Mouse (Mus musculus) heart, embryonic 10.5 days (tissue): ENCODE data around the gene Ccdc163. TPM values are rescaled to one million over a fixed set of nuclear protein-coding genes. Genes with fewer than 3 reads are reported as not detected.
A peak's percentile ranks its signal among the peaks of the same experiment; 100 is the strongest.

Experiments
- DNase-seq: peaks from one replicate; pipeline ENCODE4 v3.0.0-alpha.2; 2017; ENCODE audit warnings: low spot score
- H3K27ac ChIP-seq: fragments of 300-500 bp; sonication (generic); 2 replicates; pipeline ENCODE4 v1.5.1; 2016; ENCODE audit warnings: mild to moderate bottlenecking
- H3K27me3 ChIP-seq: fragments of 300-500 bp; sonication (generic); 2 replicates; pipeline ENCODE4 v1.6.1; 2016; ENCODE audit warnings: mild to moderate bottlenecking; ENCODE audit not compliant: poor library complexity, insufficient read depth, severe bottlenecking
- H3K36me3 ChIP-seq: fragments of 300-500 bp; sonication (generic); 2 replicates; pipeline ENCODE4 v1.6.1; 2016; ENCODE audit warnings: mild to moderate bottlenecking, moderate library complexity
- H3K4me1 ChIP-seq: fragments of 300-500 bp; sonication (generic); 2 replicates; pipeline ENCODE4 v1.6.1; 2016; ENCODE audit warnings: mild to moderate bottlenecking
- H3K4me3 ChIP-seq: fragments of 300-500 bp; sonication (generic); 2 replicates; pipeline ENCODE4 v1.5.1; 2016; ENCODE audit warnings: mild to moderate bottlenecking, moderate library complexity
- H3K9me3 ChIP-seq: fragments of 300-500 bp; sonication (generic); 2 replicates; pipeline ENCODE4 v1.6.1; 2016; ENCODE audit warnings: mild to moderate bottlenecking, moderate library complexity
- WGBS: fragments of 180-500 bp; shearing (Covaris S2); methylation state at CpG from one replicate; pipeline ENCODE4 v1.1.7; 2016; 5-methylcytosine and 5-hydroxymethylcytosine counted together
- polyA plus RNA-seq: library from polyadenylated mRNA; unstranded; fragments of >200 nt; fragmentation: Nextera tagmentation; extraction: Ambion mirVana; gene quantifications from 2 replicates; pipeline ENCODE4 v1.2.1, GENCODE M21; 2016

The Ccdc163 gene
- polyA plus RNA-seq, 1 experiment from 2014 or later: 23.2 TPM

GRCm38 (mm10) chr4:116710154-116710553 is 1.8 kb downstream of the Ccdc163 start:
- no peak for DNase-seq
- Histone ChIP-seq H3K36me3 (peaks cover 11% of the 10 kb centered on the region), H3K27me3 (no peaks in the 10 kb centered on the region), H3K4me1 (peaks cover 18% of the 10 kb centered on the region), H3K9me3 (no peaks in the 10 kb centered on the region), H3K27ac (no peak overlapping the region), H3K4me3 (no peak overlapping the region)
- 92% methylated on average over 2 of the region's 2 CpGs for WGBS

GRCm38 (mm10) chr4:116712536-116712935 is 4.2 kb downstream of the Ccdc163 start:
- Histone ChIP-seq H3K4me1 (peaks cover 13% of the 10 kb centered on the region), H3K9me3 (no peaks in the 10 kb centered on the region), H3K36me3 (peaks cover 21% of the 10 kb centered on the region), H3K27ac (no peak overlapping the region), H3K4me3 (no peak overlapping the region), H3K27me3 (no peaks in the 10 kb centered on the region)
- 82% methylated on average over 1 of the region's 1 CpGs for WGBS
- DNase-seq: no peak

DNA sequence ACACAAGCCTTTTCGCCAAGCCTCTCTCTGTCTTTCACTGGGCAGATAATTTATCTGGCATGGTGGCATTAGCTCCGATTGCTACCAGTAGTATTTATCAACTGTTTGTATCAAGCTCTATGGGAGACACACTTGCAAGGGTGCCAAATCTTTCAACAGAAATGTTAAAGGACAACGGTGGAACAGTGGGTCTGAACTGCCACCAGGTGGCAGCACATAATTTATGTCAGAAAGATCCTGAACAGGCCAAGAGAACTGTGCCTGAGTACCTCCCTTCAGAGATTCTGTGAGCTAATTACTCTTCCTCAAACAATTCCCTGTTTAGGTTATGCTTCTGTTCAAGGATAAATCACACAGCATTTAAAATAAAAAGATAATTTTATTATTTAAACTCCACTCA is 11.1 kb downstream of the Ccdc163 start:
- Histone ChIP-seq H3K9me3 (no peaks in the 10 kb centered on the region), H3K27ac (no peak overlapping the region), H3K36me3 (peaks cover 17% of the 10 kb centered on the region), H3K4me1 (peaks cover 13% of the 10 kb centered on the region), H3K4me3 (no peak overlapping the region), H3K27me3 (no peaks in the 10 kb centered on the region)
- WGBS: 16% methylated on average over 3 of the region's 3 CpGs
- no peak for DNase-seq

DNA sequence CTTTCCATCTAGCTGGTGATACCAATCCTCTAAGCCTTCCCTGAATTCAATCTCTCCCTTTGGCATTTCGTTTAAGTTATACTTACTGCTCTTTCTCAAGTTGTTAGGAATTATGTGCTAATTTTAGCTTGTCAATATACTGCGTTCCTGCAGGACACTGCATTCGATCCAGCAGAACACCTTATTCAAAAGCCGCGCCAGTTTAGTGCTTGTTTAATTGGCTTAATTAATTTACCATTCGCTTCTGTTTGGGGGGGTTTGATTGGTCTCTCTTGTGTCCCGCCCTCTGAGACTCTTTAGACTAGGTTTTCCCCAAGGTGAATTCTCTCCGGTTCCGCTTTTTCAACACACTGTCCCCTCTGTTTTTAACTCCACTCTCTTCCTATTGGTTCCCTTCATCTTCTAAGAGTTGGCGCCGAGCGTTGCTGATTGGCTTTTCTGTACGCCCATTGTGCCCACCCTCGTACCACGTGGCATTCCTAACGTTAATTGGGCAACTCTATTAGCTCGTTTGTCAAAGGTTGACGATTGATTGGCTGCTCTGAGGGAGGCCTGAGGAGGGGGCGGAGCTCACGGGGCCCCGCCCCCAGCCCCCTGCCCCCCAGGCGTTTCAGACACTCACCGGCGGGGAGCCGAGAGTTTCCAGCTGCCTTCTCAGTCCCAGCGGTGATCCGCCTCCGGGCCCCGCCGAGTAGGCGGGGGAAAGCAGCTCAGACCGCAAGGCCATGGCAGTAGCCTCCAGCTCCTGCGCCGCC is 12.2 kb downstream of the Ccdc163 start, which contains the start of gene Tesk2:
Gene Tesk2 (plus strand): TSS at position 606 of the 755 bp plus-strand sequence.
- Histone ChIP-seq H3K36me3 (peaks cover 8% of the 10 kb centered on the region; the same call in 1 of the 2 replicates), H3K9me3 (no peaks in the 10 kb centered on the region), H3K4me1 (peaks cover 13% of the 10 kb centered on the region), H3K27me3 (no peaks in the 10 kb centered on the region), H3K4me3 (peak within 1 kb of the TSS; percentile 92), H3K27ac (peak within 1 kb of the TSS; percentile 91)
- peak; percentile 99 for DNase-seq
- under 1% methylated on average over 33 of the region's 34 CpGs for WGBS

- Histone ChIP-seq H3K9me3 (no peaks in the 10 kb centered on the region), H3K36me3 (peaks cover 1% of the 10 kb centered on the region; the same call in 1 of the 2 replicates), H3K4me1 (peaks cover 13% of the 10 kb centered on the region), H3K27me3 (no peaks in the 10 kb centered on the region), H3K27ac (peak overlapping the region; percentile 91), H3K4me3 (peak overlapping the region; percentile 92)
- DNase-seq: no peak
- 0% methylated on average over 29 of the region's 29 CpGs for WGBS
Measured at GRCm38 (mm10) chr4:116721098-116721628, 12.9 kb downstream of the Ccdc163 start.

GRCm38 (mm10) chr4:116722230-116722629 is 13.9 kb downstream of the Ccdc163 start:
- DNase-seq: no peak
- Histone ChIP-seq H3K9me3 (no peaks in the 10 kb centered on the region), H3K4me3 (peak overlapping the region; percentile 92), H3K36me3 (no peaks in the 10 kb centered on the region), H3K27me3 (no peaks in the 10 kb centered on the region), H3K4me1 (peaks cover 13% of the 10 kb centered on the region), H3K27ac (no peak overlapping the region)
- WGBS: 24% methylated on average over 7 of the region's 7 CpGs

GRCm38 (mm10) chr4:116725444-116725843 is 17.1 kb downstream of the Ccdc163 start:
- no peaks in the 10 kb centered on the region for H3K9me3 ChIP-seq
- no peaks in the 10 kb centered on the region for H3K36me3 ChIP-seq
- no peaks in the 10 kb centered on the region for H3K27me3 ChIP-seq
- WGBS: 73% methylated on average over 5 of the region's 5 CpGs
- H3K27ac ChIP-seq: no peak overlapping the region
- DNase-seq: no peak
- H3K4me3 ChIP-seq: no peak overlapping the region
- peaks cover 10% of the 10 kb centered on the region for H3K4me1 ChIP-seq

DNA sequence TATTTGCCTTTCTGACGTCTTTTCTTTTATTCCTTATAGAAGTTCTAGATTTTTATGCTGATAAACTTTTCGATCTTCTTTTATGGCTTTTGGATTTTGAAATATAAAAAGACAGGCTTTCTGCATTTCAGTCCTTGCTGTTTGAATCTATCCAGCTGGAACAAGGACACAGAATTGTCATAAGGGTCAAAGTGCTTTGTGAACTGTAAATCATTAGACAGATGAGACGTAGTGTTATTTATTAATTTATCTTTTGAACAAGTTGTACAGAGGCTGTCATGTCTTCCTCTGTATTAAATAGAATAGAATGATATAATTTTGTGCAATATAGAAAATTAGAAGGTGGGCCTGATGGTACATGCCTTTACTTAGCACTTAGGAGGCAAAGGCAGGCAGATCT is 19.1 kb downstream of the Ccdc163 start:
- no peak for DNase-seq
- no peaks in the 10 kb centered on the region for H3K9me3 ChIP-seq
- no peaks in the 10 kb centered on the region for H3K27me3 ChIP-seq
- H3K4me3 ChIP-seq: no peak overlapping the region
- WGBS: 78% methylated on average over 3 of the region's 3 CpGs
- no peaks in the 10 kb centered on the region for H3K36me3 ChIP-seq
- H3K4me1 ChIP-seq: peaks cover 7% of the 10 kb centered on the region
- no peak overlapping the region for H3K27ac ChIP-seq

GRCm38 (mm10) chr4:116729532-116729931 is 21.2 kb downstream of the Ccdc163 start:
- WGBS: 89% methylated on average over 3 of the region's 3 CpGs
- Histone ChIP-seq H3K27ac (no peak overlapping the region), H3K4me3 (no peak overlapping the region), H3K4me1 (peaks cover 6% of the 10 kb centered on the region; the same call in 1 of the 2 replicates), H3K9me3 (no peaks in the 10 kb centered on the region), H3K36me3 (no peaks in the 10 kb centered on the region), H3K27me3 (no peaks in the 10 kb centered on the region)
- no peak for DNase-seq

DNA sequence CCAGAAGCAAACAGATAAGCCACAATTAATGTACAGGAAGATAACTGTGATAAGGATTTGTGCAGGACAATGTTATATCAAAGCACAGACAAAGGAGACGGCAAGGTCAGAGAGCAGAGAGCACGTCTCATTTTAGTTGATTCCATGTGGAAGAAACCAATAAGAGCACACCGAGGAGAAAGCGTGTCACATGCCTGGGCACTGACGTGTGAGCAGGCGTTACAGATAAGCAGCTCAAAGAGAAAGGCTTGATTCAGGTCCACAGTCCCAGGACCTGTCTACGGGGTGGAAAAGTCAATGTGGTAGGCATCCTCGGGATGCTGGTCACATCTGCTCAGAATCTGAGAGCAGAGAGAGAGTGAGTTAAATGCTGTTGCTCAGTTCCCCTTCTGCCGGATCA is 22.8 kb downstream of the Ccdc163 start:
- Histone ChIP-seq H3K27ac (no peak overlapping the region), H3K4me1 (peaks cover 6% of the 10 kb centered on the region; the same call in 1 of the 2 replicates), H3K27me3 (no peaks in the 10 kb centered on the region), H3K36me3 (no peaks in the 10 kb centered on the region), H3K4me3 (no peak overlapping the region), H3K9me3 (no peaks in the 10 kb centered on the region)
- 49% methylated on average over 9 of the region's 9 CpGs for WGBS
- DNase-seq: no peak

DNA sequence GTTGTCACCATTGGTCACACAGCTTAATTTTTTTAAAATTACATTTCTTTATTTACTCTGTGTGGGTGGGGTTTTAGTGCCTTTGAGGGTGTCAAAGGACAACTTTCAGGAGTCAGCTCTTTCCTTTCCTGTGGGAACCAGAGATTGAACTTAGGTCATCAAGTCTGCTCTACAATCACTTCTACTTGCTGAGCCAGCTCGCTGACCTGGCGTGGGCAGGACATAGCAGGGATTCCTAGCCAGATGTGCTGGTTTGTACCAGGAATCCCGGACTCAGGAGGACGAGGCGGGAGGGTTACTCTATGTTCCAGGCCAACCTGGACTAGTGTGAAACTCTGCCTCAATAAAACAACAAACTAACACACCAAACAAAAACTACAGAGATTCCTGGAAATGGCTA is 24.0 kb downstream of the Ccdc163 start:
- H3K9me3 ChIP-seq: no peaks in the 10 kb centered on the region
- H3K4me3 ChIP-seq: no peak overlapping the region
- H3K27ac ChIP-seq: no peak overlapping the region
- no peaks in the 10 kb centered on the region for H3K36me3 ChIP-seq
- H3K27me3 ChIP-seq: no peaks in the 10 kb centered on the region
- H3K4me1 ChIP-seq: peaks cover 6% of the 10 kb centered on the region; the same call in 1 of the 2 replicates
- DNase-seq: no peak
- WGBS: 77% methylated on average over 5 of the region's 5 CpGs

DNA sequence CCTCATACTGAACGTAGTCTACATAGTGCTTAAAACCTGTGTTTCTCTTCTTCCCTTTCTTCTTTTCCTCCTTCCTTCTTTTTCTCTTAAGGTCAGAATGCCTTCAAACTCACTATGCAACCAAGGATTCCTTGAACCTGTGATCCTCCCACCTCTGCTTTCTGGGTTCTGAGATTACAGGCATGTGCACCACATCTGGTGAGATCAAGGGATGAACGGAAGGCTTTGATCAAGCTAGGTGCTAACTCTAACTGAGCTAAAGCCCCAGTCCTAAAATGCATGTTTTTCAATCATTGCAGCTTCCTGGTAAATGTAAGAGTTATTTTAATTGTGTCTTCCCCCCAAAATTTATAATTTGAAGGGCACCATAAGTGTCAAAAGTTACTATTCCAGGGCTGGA is 26.7 kb downstream of the Ccdc163 start:
- H3K27ac ChIP-seq: no peak overlapping the region
- H3K9me3 ChIP-seq: no peaks in the 10 kb centered on the region
- no peak overlapping the region for H3K4me3 ChIP-seq
- H3K27me3 ChIP-seq: no peaks in the 10 kb centered on the region
- WGBS: 80% methylated on average over 2 of the region's 2 CpGs
- H3K4me1 ChIP-seq: peaks cover 6% of the 10 kb centered on the region; the same call in 1 of the 2 replicates
- H3K36me3 ChIP-seq: no peaks in the 10 kb centered on the region
- DNase-seq: no peak

GRCm38 (mm10) chr4:116738972-116739751 is 30.9 kb downstream of the Ccdc163 start:
- Histone ChIP-seq H3K27ac (no peak overlapping the region), H3K36me3 (no peaks in the 10 kb centered on the region), H3K4me1 (no peaks in the 10 kb centered on the region), H3K9me3 (no peaks in the 10 kb centered on the region), H3K27me3 (no peaks in the 10 kb centered on the region), H3K4me3 (no peak overlapping the region)
- no peak for DNase-seq
- 56% methylated on average over 9 of the region's 9 CpGs for WGBS
